Mouse (Mus musculus): ENCODE measurements at regions not wholly inside any gene's neighbourhood (a gene's known extent, or its start where the extent isn't known, plus 50 kb on each side); places are given as distances from the start of the nearest gene placed in this dataset.

DNA sequence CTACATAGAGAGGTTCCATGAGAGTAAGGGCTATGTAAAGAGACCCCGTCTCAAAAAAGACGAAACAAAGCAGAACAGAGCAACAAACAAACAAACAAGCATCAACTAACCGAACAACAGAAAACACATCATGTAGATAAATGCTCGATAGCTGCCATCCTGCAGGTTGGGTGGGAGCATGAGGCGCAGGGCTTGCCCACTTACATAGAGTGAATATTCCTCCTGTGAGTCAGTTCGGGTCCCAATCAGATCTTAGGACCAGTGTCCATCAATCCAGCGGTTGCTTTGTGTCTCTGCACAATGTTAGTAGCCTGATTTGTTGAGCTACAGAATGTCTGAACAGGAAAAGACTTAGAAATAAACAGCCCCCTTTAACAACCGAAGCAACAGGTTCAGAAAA is 129.4 kb upstream of the Rcn1 start:
- Histone ChIP-seq H3K4me3 (ENCODE audit: insufficient read depth, poor library complexity, severe bottlenecking) (no peak overlapping the region), H3K36me3 (ENCODE audit: control insufficient read depth, insufficient read depth) (no peaks in the 10 kb centered on the region), H3K79me3 (ENCODE audit: low read depth) (no peaks in the 10 kb centered on the region), H3K79me2 (ENCODE audit: control insufficient read depth, insufficient read depth) (no peaks in the 10 kb centered on the region), H3K27me3 (ENCODE audit: control insufficient read depth, insufficient read depth, insufficient read length) (no peaks in the 10 kb centered on the region), H3ac (ENCODE audit: control insufficient read depth, insufficient read length, low read depth) (no peak overlapping the region)
- TF ChIP-seq MYOD1 (IDR thresholded peaks at IDR 0.05; ENCODE audit: control insufficient read depth, insufficient read length, low read depth), result no peak
- no peak for TF ChIP-seq CTCF (IDR thresholded peaks at IDR 0.05; ENCODE audit: control insufficient read depth, insufficient read depth, insufficient read length)

DNA sequence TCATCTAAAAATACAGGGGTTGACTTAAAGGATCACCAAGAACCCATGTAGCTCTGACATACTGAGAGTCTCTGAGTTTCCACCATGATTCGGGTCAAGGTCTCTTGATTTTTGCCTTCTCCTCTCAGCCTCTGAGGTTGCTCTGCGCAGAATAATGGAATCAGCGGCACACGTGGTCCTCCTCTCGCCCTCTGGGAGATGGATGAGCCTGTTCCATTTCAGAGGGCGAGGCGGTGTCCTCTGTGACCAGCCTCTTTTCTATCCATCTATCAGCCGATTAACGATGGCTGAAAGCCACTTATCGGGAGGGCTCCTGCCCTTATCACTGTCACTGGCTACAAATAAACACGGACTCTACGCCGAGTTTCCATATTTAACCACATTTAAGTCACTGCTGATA is 124.6 kb upstream of the Pax6 start:
- TF ChIP-seq CEBPB (IDR thresholded peaks at IDR 0.05; ENCODE audit: low read depth) (no peak), CTCF (IDR thresholded peaks at IDR 0.05; ENCODE audit: control insufficient read depth, insufficient read depth, insufficient read length) (no peak), MAX (IDR thresholded peaks at IDR 0.05) (no peak), MYOD1 (IDR thresholded peaks at IDR 0.05; ENCODE audit: control insufficient read depth, insufficient read length, low read depth) (no peak), MYOG (IDR thresholded peaks at IDR 0.05; ENCODE audit: control insufficient read depth, extremely low read depth, insufficient read length) (no peak), FOSL1 (IDR thresholded peaks at IDR 0.05; ENCODE audit: insufficient read depth, low read length, poor library complexity, severe bottlenecking) (no peak), USF1 (IDR thresholded peaks at IDR 0.05; ENCODE audit: low read depth) (no peak)

DNA sequence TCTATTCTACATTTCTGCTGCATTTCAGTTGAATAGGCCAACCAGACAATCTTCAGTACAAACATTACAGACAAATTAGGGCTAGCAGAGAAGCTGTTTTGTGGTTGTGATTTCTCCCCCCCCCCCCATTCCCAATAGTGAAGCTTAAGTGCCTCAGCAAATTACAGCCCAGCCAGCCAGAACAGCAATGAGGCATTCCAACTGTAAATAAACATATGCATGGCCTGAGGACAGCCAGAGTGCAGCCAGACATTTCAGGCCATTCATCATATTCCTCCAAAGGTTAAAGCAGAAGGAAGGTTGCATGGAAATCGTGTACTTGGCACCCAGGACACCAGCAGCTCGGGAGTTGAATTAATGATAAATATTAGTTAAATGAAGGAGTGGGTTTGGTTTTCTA is 116.6 kb upstream of the Pax6 start:
- Histone ChIP-seq H3K79me3 (ENCODE audit: low read depth) (no peaks in the 10 kb centered on the region), H3K79me2 (ENCODE audit: control insufficient read depth, insufficient read depth) (no peaks in the 10 kb centered on the region)

More for the DNA sequence above, 124.6 kb upstream of the Pax6 start:
- Histone ChIP-seq H3K4me3 (ENCODE audit: insufficient read depth, poor library complexity, severe bottlenecking) (no peak overlapping the region), H3K79me3 (ENCODE audit: low read depth) (no peaks in the 10 kb centered on the region), H3K27me3 (ENCODE audit: control insufficient read depth, insufficient read depth, insufficient read length) (no peaks in the 10 kb centered on the region), H3K79me2 (ENCODE audit: control insufficient read depth, insufficient read depth) (no peaks in the 10 kb centered on the region), H3K36me3 (ENCODE audit: control insufficient read depth, insufficient read depth) (no peaks in the 10 kb centered on the region), H3ac (ENCODE audit: control insufficient read depth, insufficient read length, low read depth) (no peak overlapping the region)

DNA sequence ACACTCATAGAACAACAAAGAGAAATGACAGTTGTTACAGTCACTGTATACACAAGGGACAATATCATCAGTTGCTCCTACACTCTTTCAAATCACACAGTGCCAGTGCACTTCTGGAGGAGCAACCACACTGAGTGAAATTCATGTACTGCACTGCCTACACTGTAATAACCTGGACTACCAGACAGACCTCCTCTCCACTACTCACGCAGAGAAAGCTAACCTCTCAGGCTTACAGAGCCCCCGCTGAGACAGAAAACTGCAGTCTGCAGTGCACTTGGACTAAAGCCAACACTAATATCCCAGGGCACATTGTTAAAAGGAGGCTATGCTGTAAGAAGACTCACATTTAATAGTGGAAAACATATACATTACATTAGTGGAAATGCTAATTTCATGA is 81.9 kb upstream of the Pax6 start:
- H3K27me3 ChIP-seq (ENCODE audit: control insufficient read depth, insufficient read depth, insufficient read length), result no peaks in the 10 kb centered on the region
- no peak for TF ChIP-seq USF1 (IDR thresholded peaks at IDR 0.05; ENCODE audit: low read depth)
- no peak for TF ChIP-seq MYOD1 (IDR thresholded peaks at IDR 0.05; ENCODE audit: control insufficient read depth, insufficient read length, low read depth)
- no peak for TF ChIP-seq CTCF (IDR thresholded peaks at IDR 0.05; ENCODE audit: control insufficient read depth, insufficient read depth, insufficient read length)
- no peak for TF ChIP-seq MYOG (IDR thresholded peaks at IDR 0.05; ENCODE audit: control insufficient read depth, extremely low read depth, insufficient read length)
- TF ChIP-seq MAX (IDR thresholded peaks at IDR 0.05), result no peak
- no peak for TF ChIP-seq FOSL1 (IDR thresholded peaks at IDR 0.05; ENCODE audit: insufficient read depth, low read length, poor library complexity, severe bottlenecking)
- no peak for TF ChIP-seq CEBPB (IDR thresholded peaks at IDR 0.05; ENCODE audit: low read depth)
- no peaks in the 10 kb centered on the region for H3K79me3 ChIP-seq (ENCODE audit: low read depth)
- no peaks in the 10 kb centered on the region for H3K36me3 ChIP-seq (ENCODE audit: control insufficient read depth, insufficient read depth)
- H3K79me2 ChIP-seq (ENCODE audit: control insufficient read depth, insufficient read depth), result no peaks in the 10 kb centered on the region
- H3ac ChIP-seq (ENCODE audit: control insufficient read depth, insufficient read length, low read depth), result no peak overlapping the region
- H3K4me3 ChIP-seq (ENCODE audit: insufficient read depth, poor library complexity, severe bottlenecking), result no peak overlapping the region

More for the DNA sequence above, 116.6 kb upstream of the Pax6 start:
- Histone ChIP-seq H3ac (ENCODE audit: control insufficient read depth, insufficient read length, low read depth) (no peak overlapping the region), H3K36me3 (ENCODE audit: control insufficient read depth, insufficient read depth) (no peaks in the 10 kb centered on the region), H3K27me3 (ENCODE audit: control insufficient read depth, insufficient read depth, insufficient read length) (no peaks in the 10 kb centered on the region), H3K4me3 (ENCODE audit: insufficient read depth, poor library complexity, severe bottlenecking) (no peak overlapping the region)
- TF ChIP-seq MYOG (IDR thresholded peaks at IDR 0.05; ENCODE audit: control insufficient read depth, extremely low read depth, insufficient read length), result no peak
- no peak for TF ChIP-seq USF1 (IDR thresholded peaks at IDR 0.05; ENCODE audit: low read depth)
- TF ChIP-seq MYOD1 (IDR thresholded peaks at IDR 0.05; ENCODE audit: control insufficient read depth, insufficient read length, low read depth), result no peak
- TF ChIP-seq CTCF (IDR thresholded peaks at IDR 0.05; ENCODE audit: control insufficient read depth, insufficient read depth, insufficient read length), result no peak
- no peak for TF ChIP-seq CEBPB (IDR thresholded peaks at IDR 0.05; ENCODE audit: low read depth)
- no peak for TF ChIP-seq FOSL1 (IDR thresholded peaks at IDR 0.05; ENCODE audit: insufficient read depth, low read length, poor library complexity, severe bottlenecking)
- no peak for TF ChIP-seq MAX (IDR thresholded peaks at IDR 0.05)

- H3K4me3 ChIP-seq (ENCODE audit: insufficient read depth, poor library complexity, severe bottlenecking), result no peak overlapping the region
- no peaks in the 10 kb centered on the region for H3K27me3 ChIP-seq (ENCODE audit: control insufficient read depth, insufficient read depth, insufficient read length)
- no peaks in the 10 kb centered on the region for H3K36me3 ChIP-seq (ENCODE audit: control insufficient read depth, insufficient read depth)
- H3ac ChIP-seq (ENCODE audit: control insufficient read depth, insufficient read length, low read depth), result no peak overlapping the region
- no peaks in the 10 kb centered on the region for H3K79me2 ChIP-seq (ENCODE audit: control insufficient read depth, insufficient read depth)
- no peaks in the 10 kb centered on the region for H3K79me3 ChIP-seq (ENCODE audit: low read depth)
- no peak for TF ChIP-seq CEBPB (IDR thresholded peaks at IDR 0.05; ENCODE audit: low read depth)
- no peak for TF ChIP-seq FOSL1 (IDR thresholded peaks at IDR 0.05; ENCODE audit: insufficient read depth, low read length, poor library complexity, severe bottlenecking)
- TF ChIP-seq MYOG (IDR thresholded peaks at IDR 0.05; ENCODE audit: control insufficient read depth, extremely low read depth, insufficient read length), result no peak
- no peak for TF ChIP-seq CTCF (IDR thresholded peaks at IDR 0.05; ENCODE audit: control insufficient read depth, insufficient read depth, insufficient read length)
- TF ChIP-seq MAX (IDR thresholded peaks at IDR 0.05), result no peak
- no peak for TF ChIP-seq USF1 (IDR thresholded peaks at IDR 0.05; ENCODE audit: low read depth)
- no peak for TF ChIP-seq MYOD1 (IDR thresholded peaks at IDR 0.05; ENCODE audit: control insufficient read depth, insufficient read length, low read depth)
Measured at GRCm38 (mm10) chr2:105594131-105594530, 74.6 kb upstream of the Pax6 start.

GRCm38 (mm10) chr2:105604553-105605116 is 64.1 kb upstream of the Pax6 start:
- Histone ChIP-seq H3K4me3 (ENCODE audit: insufficient read depth, poor library complexity, severe bottlenecking) (no peak overlapping the region), H3K79me3 (ENCODE audit: low read depth) (no peaks in the 10 kb centered on the region), H3ac (ENCODE audit: control insufficient read depth, insufficient read length, low read depth) (no peak overlapping the region), H3K79me2 (ENCODE audit: control insufficient read depth, insufficient read depth) (no peaks in the 10 kb centered on the region), H3K27me3 (ENCODE audit: control insufficient read depth, insufficient read depth, insufficient read length) (peaks cover 7% of the 10 kb centered on the region), H3K36me3 (ENCODE audit: control insufficient read depth, insufficient read depth) (no peaks in the 10 kb centered on the region)
- no peak for TF ChIP-seq MYOD1 (IDR thresholded peaks at IDR 0.05; ENCODE audit: control insufficient read depth, insufficient read length, low read depth)
- TF ChIP-seq CEBPB (IDR thresholded peaks at IDR 0.05; ENCODE audit: low read depth), result no peak
- no peak for TF ChIP-seq MYOG (IDR thresholded peaks at IDR 0.05; ENCODE audit: control insufficient read depth, extremely low read depth, insufficient read length)
